Mouse (Mus musculus) skeletal muscle tissue, adult 2 months (tissue): ENCODE measurements around the gene Aida.
"Not testable (repeated sequence)": the region's sequence is repeated elsewhere in the genome, so short reads cannot be mapped to it uniquely, and the experiment has no call there.

Experiments
- DNase-seq: peaks from one replicate; pipeline ENCODE4 v3.0.0-alpha.2; 2012; ENCODE audit warnings: low read depth, low spot score

Gene Aida

GRCm38 (mm10) chr1:183320708-183321107, 24.3 kb downstream of the Aida start:
- no peak for DNase-seq

- DNase-seq: not testable (repeated sequence)
These were observed 26.1 kb downstream of the Aida start for GRCm38 (mm10) chr1:183322496-183322895.

GRCm38 (mm10) chr1:183323923-183324322, 27.5 kb downstream of the Aida start:
- no peak for DNase-seq

GRCm38 (mm10) chr1:183324433-183324832, 28.0 kb downstream of the Aida start:
- no peak for DNase-seq

GRCm38 (mm10) chr1:183327171-183327570, 30.8 kb downstream of the Aida start:
- DNase-seq: no peak

GRCm38 (mm10) chr1:183342902-183343301, 46.5 kb downstream of the Aida start:
- not testable (repeated sequence) for DNase-seq

GRCm38 (mm10) chr1:183344886-183345816, 48.8 kb downstream of the Aida start:
- DNase-seq: peak; percentile 75

GRCm38 (mm10) chr1:183345817-183346195, 49.4 kb downstream of the Aida start:
- DNase-seq: peak; percentile 11

- DNase-seq: peak; percentile 72
These were observed 53.5 kb downstream of the Aida start for GRCm38 (mm10) chr1:183349840-183350239.

GRCm38 (mm10) chr1:183358901-183359300, 62.5 kb downstream of the Aida start:
- no peak for DNase-seq

GRCm38 (mm10) chr1:183362301-183362700, 65.9 kb downstream of the Aida start:
- DNase-seq: no peak

GRCm38 (mm10) chr1:183362729-183363576, 66.6 kb downstream of the Aida start:
- DNase-seq: no peak

GRCm38 (mm10) chr1:183363577-183363867, 67.1 kb downstream of the Aida start:
- peak; percentile 79 for DNase-seq

- DNase-seq: no peak
These were observed 70.0 kb downstream of the Aida start for GRCm38 (mm10) chr1:183366361-183366760.

GRCm38 (mm10) chr1:183368601-183369400, 72.4 kb downstream of the Aida start:
- peak; percentile 11 for DNase-seq

GRCm38 (mm10) chr1:183369427-183370014, 73.1 kb downstream of the Aida start, which contains the start of gene Mia3:
Mia3 (minus strand) TSS chr1:183369553.
- peak; percentile 95 for DNase-seq

- DNase-seq: no peak
These were observed 78.3 kb downstream of the Aida start for GRCm38 (mm10) chr1:183374728-183375127.
